Mouse (Mus musculus) layer of hippocampus, adult 2 months (tissue): ENCODE measurements at regions not wholly inside any gene's neighbourhood (a gene's known extent, or its start where the extent isn't known, plus 50 kb on each side); places are given as distances from the start of the nearest gene placed in this dataset.

ENCODE experiments used
- DNase-seq, 2 experiments: peaks; one replicate each; pipeline ENCODE4 v3.0.0; 2022; ENCODE audit warnings: low spot score in 2 of 2
- H3K27ac ChIP-seq: fragments of 200-600 bp; 2 replicates; pipeline ENCODE4 v1.8.1; 2022
- H3K4me3 ChIP-seq: fragments of 200-600 bp; 2 replicates; pipeline ENCODE4 v1.8.1; 2022; ENCODE audit warnings: mild to moderate bottlenecking
- CTCF ChIP-seq: fragments of 200-600 bp; conservative IDR thresholded peaks from 2 replicates; pipeline ENCODE4 v1.8.1; 2022; ENCODE audit warnings: antibody characterized with exemption, mild to moderate bottlenecking, moderate library complexity

GRCm38 (mm10) chr19:13980988-13981630, 67.8 kb downstream of the Olfr1505 start:
- DNase-seq, result peak; percentile 37 to 73
- H3K27ac ChIP-seq, result no peak overlapping the region
- no peak overlapping the region for H3K4me3 ChIP-seq
- TF ChIP-seq CTCF, result peak; percentile 82

GRCm38 (mm10) chr19:13982823-13983222, 69.5 kb downstream of the Olfr1505 start:
- peak; percentile 59 for TF ChIP-seq CTCF
- no peak overlapping the region for H3K4me3 ChIP-seq

More at GRCm38 (mm10) chr19:13982823-13983222, 69.5 kb downstream of the Olfr1505 start:
- no peak overlapping the region for H3K27ac ChIP-seq
- DNase-seq, result no peak
